Mouse (Mus musculus) lung, embryonic 16.5 days (tissue): ENCODE results near the gene Tnks1bp1. TPM values are rescaled to one million over a fixed set of nuclear protein-coding genes. Genes with fewer than 3 reads are reported as not detected.

Source experiments
- ATAC-seq: fragments of 200-750 bp; cut with Nextera tagmentation; 2 replicates; pipeline ENCODE4 v1.8.0; 2017; ENCODE audit warnings: low read depth, mild to moderate bottlenecking, moderate library complexity
- H3K27ac ChIP-seq: fragments of 300-500 bp; sonication (generic); 2 replicates; pipeline ENCODE4 v1.5.1; 2014; ENCODE audit warnings: mild to moderate bottlenecking, control low read depth, low read length
- H3K27me3 ChIP-seq: fragments of 300-500 bp; sonication (generic); 2 replicates; pipeline ENCODE4 v1.6.1; 2014; ENCODE audit warnings: low read depth, low read length, mixed read lengths; ENCODE audit not compliant: control insufficient read depth, insufficient read depth
- H3K36me3 ChIP-seq: fragments of 300-500 bp; sonication (generic); 2 replicates; pipeline ENCODE4 v1.6.1; 2014; ENCODE audit warnings: low read length; ENCODE audit not compliant: control insufficient read depth, insufficient read depth
- H3K4me1 ChIP-seq: fragments of 300-500 bp; sonication (generic); replicated peaks from 2 replicates; pipeline ENCODE4 v1.6.1; 2014; ENCODE audit warnings: low read length, mixed read lengths; ENCODE audit not compliant: control insufficient read depth, insufficient read depth
- H3K4me2 ChIP-seq: fragments of 300-500 bp; sonication (generic); 2 replicates; pipeline ENCODE4 v1.6.1; 2014; ENCODE audit warnings: low read depth, low read length, control low read depth
- H3K4me3 ChIP-seq: fragments of 300-500 bp; sonication (generic); 2 replicates; pipeline ENCODE4 v1.5.1; 2014; ENCODE audit warnings: mild to moderate bottlenecking, low read length, control low read depth
- H3K9ac ChIP-seq: fragments of 300-500 bp; sonication (generic); 2 replicates; pipeline ENCODE4 v1.6.1; 2014; ENCODE audit warnings: low read length, control low read depth
- H3K9me3 ChIP-seq: fragments of 300-500 bp; sonication (generic); 2 replicates; pipeline ENCODE4 v1.6.1; 2016; ENCODE audit warnings: low read length; ENCODE audit not compliant: control insufficient read depth
- WGBS: fragments of 180-500 bp; shearing (Covaris S2); extraction: QIAGEN DNeasy Blood & Tissue Kit; methylation state at CpG from one replicate; pipeline ENCODE4 v1.1.7; 2014; 5-methylcytosine and 5-hydroxymethylcytosine counted together
- polyA plus RNA-seq: library from polyadenylated mRNA; unstranded; fragments of >200 nt; fragmentation: Nextera tagmentation; extraction: Ambion mirVana; gene quantifications from 2 replicates; pipeline ENCODE4 v1.2.1, GENCODE M21; 2015

Gene Tnks1bp1
- polyA plus RNA-seq, 1 experiment from 2014 or later: 65.8 TPM

DNA sequence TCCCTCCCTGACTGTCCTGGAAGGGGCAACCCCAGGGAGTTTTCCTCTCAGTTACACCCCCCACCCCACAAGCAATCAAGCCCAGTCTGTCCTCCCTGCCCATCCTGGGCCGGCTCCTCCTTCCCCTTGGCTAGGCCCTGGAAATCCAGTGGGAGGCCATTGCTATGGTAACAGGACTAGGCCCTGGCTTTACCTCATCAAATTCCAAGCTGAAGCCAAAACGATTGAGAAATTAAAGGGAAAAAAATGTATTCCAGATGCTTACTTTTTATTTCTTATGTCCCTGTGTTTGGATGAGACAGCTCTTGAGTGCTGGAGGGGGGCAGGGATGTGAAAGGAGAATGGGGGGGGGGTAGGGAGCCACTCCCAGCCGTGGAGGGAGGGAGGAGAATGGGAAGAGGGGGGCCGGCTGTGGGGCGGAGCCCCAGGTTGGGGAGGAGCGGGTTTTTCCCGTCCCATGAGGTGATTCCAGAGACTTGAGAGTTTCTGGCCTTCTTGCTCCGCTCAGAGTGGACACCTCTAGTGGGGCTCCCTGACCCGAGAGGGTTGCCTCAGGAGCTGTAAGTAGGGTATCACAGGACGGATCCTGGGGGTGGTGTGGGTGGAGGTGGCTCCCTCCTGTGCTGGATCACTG is 2.3 kb downstream of the Tnks1bp1 start:
- Histone ChIP-seq H3K9me3 (no peaks in the 10 kb centered on the region), H3K9ac (peak overlapping the region; percentile 64), H3K4me1 (peaks cover 46% of the 10 kb centered on the region), H3K4me2 (peak overlapping the region; percentile 78), H3K27me3 (no peaks in the 10 kb centered on the region), H3K4me3 (peak overlapping the region; percentile 53), H3K36me3 (peaks cover 32% of the 10 kb centered on the region), H3K27ac (peak overlapping the region; percentile 97)
- peak; percentile 72 for ATAC-seq
- WGBS: 2% methylated on average over 8 of the region's 10 CpGs

DNA sequence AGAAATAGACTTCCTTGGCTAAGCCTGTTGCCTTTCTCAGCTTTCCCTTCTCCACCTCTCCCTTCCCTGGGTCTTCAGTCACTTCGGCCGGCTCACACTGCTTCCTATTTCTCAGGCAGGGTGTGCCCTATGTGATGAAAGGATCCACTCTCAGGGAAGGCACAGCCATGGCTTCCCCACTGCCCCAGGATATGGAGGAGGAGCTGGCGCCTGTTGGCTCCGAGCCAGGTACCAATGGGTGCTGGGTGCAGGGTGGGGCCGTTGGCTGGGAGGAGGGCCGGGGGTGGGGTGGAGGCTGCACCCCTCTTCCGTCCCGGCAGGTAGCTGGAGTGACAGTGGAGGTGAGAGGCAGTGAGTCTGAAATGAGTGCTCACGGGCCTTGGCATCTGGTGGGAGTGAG is 2.9 kb downstream of the Tnks1bp1 start:
- peaks cover 31% of the 10 kb centered on the region for H3K36me3 ChIP-seq
- peak overlapping the region; percentile 78 for H3K4me2 ChIP-seq
- H3K9ac ChIP-seq: peak overlapping the region; percentile 64
- H3K9me3 ChIP-seq: no peaks in the 10 kb centered on the region
- WGBS: 13% methylated on average over 9 of the region's 9 CpGs
- H3K4me1 ChIP-seq: peaks cover 46% of the 10 kb centered on the region
- ATAC-seq: peak; percentile 4
- H3K27me3 ChIP-seq: no peaks in the 10 kb centered on the region
- H3K27ac ChIP-seq: peak overlapping the region; percentile 97
- H3K4me3 ChIP-seq: peak overlapping the region; percentile 53

- H3K27ac ChIP-seq: no peak overlapping the region
- no peak for ATAC-seq
- H3K9ac ChIP-seq: peak overlapping the region; percentile 8; the same call in 1 of the 2 replicates
- H3K9me3 ChIP-seq: no peaks in the 10 kb centered on the region
- H3K4me1 ChIP-seq: peaks cover 37% of the 10 kb centered on the region
- no peak overlapping the region for H3K4me3 ChIP-seq
- WGBS: 80% methylated on average over 5 of the region's 5 CpGs
- H3K27me3 ChIP-seq: no peaks in the 10 kb centered on the region
- H3K36me3 ChIP-seq: peaks cover 35% of the 10 kb centered on the region
- H3K4me2 ChIP-seq: no peak overlapping the region
Measured at GRCm38 (mm10) chr2:85053192-85053816, 5.5 kb downstream of the Tnks1bp1 start.

DNA sequence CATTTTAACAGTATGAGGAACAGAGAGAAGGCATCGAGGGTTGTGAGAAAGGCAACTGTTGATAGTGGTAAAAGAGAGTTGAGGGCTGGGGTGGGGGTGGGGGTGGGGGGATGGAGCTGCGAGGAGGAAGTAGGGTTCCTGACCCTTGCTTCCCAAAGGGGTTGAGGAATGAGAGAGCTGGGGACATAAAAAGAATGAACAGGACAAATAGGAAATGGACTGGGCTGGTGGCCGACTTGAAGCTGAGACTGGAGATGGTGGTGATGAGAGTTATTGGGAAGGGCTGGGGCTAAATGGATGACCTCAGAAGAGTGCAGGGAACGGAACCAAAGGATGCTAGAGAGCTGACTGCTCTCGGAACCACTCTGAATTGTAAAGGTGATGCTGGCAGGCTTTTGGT is 8.9 kb downstream of the Tnks1bp1 start:
- peaks cover 51% of the 10 kb centered on the region for H3K36me3 ChIP-seq

DNA sequence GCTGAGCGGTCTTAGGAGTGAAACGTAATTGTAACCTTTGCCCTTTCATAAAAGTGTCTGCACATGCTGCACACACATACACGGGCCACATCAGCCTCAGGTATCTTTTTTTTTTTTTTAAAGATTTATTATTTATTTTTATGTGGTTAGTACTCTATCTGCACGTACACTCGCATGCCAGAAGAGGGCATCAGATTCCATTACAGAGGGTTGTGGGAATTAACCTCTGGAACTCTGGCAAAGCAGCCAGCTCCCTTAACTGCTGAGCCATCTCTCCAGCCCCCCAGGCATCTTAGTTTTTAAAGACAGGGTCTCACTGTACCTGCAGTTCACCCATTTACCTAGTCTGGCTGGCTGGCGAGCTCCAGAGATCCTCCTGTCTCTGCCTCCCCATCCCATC is 11.9 kb downstream of the Tnks1bp1 start:
- H3K27ac ChIP-seq: peak overlapping the region; percentile 65

More for the DNA sequence above, 8.9 kb downstream of the Tnks1bp1 start:
- no peak overlapping the region for H3K4me2 ChIP-seq
- H3K9me3 ChIP-seq: no peaks in the 10 kb centered on the region
- H3K9ac ChIP-seq: no peak overlapping the region
- no peaks in the 10 kb centered on the region for H3K27me3 ChIP-seq
- H3K27ac ChIP-seq: no peak overlapping the region
- WGBS: 42% methylated on average over 5 of the region's 5 CpGs
- peaks cover 22% of the 10 kb centered on the region for H3K4me1 ChIP-seq
- ATAC-seq: no peak
- no peak overlapping the region for H3K4me3 ChIP-seq

GRCm38 (mm10) chr2:85060591-85061060 is 12.8 kb downstream of the Tnks1bp1 start:
- Histone ChIP-seq H3K36me3 (peaks cover 40% of the 10 kb centered on the region), H3K4me1 (peaks cover 13% of the 10 kb centered on the region; the same call in 1 of the 2 replicates), H3K4me2 (peak overlapping the region; percentile 61), H3K27me3 (no peaks in the 10 kb centered on the region), H3K27ac (peak overlapping the region; percentile 72), H3K4me3 (peak overlapping the region; percentile 47), H3K9ac (peak overlapping the region; percentile 69), H3K9me3 (no peaks in the 10 kb centered on the region)
- WGBS: 6% methylated on average over 11 of the region's 11 CpGs
- peak; percentile 94 for ATAC-seq

More for the DNA sequence above, 11.9 kb downstream of the Tnks1bp1 start:
- WGBS: 83% methylated on average over 6 of the region's 6 CpGs
- no peak overlapping the region for H3K4me2 ChIP-seq
- H3K36me3 ChIP-seq: peaks cover 46% of the 10 kb centered on the region
- H3K9me3 ChIP-seq: no peaks in the 10 kb centered on the region
- ATAC-seq: no peak
- no peak overlapping the region; the same call in 1 of the 2 replicates for H3K9ac ChIP-seq
- H3K4me3 ChIP-seq: no peak overlapping the region
- H3K4me1 ChIP-seq: peaks cover 13% of the 10 kb centered on the region; the same call in 1 of the 2 replicates
- H3K27me3 ChIP-seq: no peaks in the 10 kb centered on the region

DNA sequence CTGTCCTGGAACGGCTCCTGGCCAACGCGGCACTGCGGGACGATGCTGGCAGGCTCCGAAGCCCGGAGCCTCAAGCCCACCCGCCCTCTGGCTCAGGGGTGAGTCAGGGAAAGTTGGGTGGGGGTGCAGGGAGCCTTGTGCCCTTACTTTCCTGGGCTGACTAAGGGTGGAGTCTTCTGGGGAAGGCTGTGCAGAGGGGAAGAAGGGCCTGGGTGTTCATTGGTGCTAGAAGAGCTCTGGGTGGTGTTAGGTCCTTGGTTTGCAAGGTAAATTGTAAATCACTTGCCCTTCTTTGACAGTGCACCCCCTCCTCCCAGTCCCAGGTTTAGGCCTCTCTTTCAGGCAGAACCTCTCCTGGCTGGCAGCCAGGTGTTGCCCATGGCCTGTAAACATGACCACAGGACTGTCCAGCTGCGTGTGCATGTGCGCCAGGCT is 13.3 kb downstream of the Tnks1bp1 start:
- peaks cover 40% of the 10 kb centered on the region for H3K36me3 ChIP-seq
- H3K9ac ChIP-seq: peak overlapping the region; percentile 69
- peaks cover 13% of the 10 kb centered on the region; the same call in 1 of the 2 replicates for H3K4me1 ChIP-seq
- no peaks in the 10 kb centered on the region for H3K9me3 ChIP-seq
- ATAC-seq: peak; percentile 34
- peak overlapping the region; percentile 47 for H3K4me3 ChIP-seq
- peak overlapping the region; percentile 61 for H3K4me2 ChIP-seq
- peak overlapping the region; percentile 72 for H3K27ac ChIP-seq
- H3K27me3 ChIP-seq: no peaks in the 10 kb centered on the region
- 26% methylated on average over 10 of the region's 10 CpGs for WGBS

DNA sequence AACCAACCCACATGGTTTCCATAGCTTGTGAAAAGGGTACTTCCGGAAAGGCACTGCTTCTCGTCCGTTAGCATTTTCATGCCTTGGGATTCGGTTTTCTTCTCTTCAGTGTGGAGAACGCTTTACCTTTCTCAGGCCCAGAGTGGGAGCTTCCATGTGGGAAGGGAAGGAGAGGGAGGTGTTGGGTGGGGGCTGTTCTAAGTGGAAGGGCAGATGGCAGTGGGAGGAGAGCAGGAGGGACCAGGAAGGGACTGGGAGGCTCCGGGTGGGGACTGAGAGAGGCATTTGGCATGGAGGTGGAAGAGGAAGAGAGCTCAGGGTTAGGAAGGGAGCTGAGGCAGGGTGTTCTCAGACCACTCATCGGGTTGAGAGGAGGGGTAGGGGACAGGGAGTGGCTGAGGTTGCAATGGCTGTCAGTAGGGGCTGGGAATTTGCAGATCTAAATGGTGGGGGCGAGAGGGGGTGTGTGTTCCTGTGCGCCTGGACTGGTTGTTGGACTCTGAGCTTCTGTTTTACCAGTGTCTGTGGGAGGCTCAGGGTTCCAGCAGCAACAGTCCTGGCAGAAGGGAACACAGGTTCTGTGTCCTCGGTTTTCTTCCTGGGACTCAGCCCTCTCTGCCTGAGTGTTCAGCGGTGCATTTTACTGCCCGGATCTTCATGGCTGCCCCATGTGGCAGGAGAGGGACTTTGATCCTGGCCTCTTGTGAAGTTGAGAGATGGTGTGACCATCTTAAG is 17.5 kb downstream of the Tnks1bp1 start:
- peaks cover 12% of the 10 kb centered on the region; the same call in 1 of the 2 replicates for H3K4me1 ChIP-seq
- H3K4me3 ChIP-seq: no peak overlapping the region
- ATAC-seq: no peak
- peaks cover 16% of the 10 kb centered on the region for H3K36me3 ChIP-seq
- H3K27ac ChIP-seq: no peak overlapping the region
- 79% methylated on average over 12 of the region's 12 CpGs for WGBS
- no peak overlapping the region for H3K9ac ChIP-seq
- no peak overlapping the region for H3K4me2 ChIP-seq
- H3K9me3 ChIP-seq: no peaks in the 10 kb centered on the region
- no peaks in the 10 kb centered on the region for H3K27me3 ChIP-seq

GRCm38 (mm10) chr2:85066937-85067336 is 19.1 kb downstream of the Tnks1bp1 start:
- no peak overlapping the region for H3K4me2 ChIP-seq
- H3K9ac ChIP-seq: no peak overlapping the region
- no peak overlapping the region for H3K4me3 ChIP-seq
- no peak overlapping the region for H3K27ac ChIP-seq
- H3K36me3 ChIP-seq: peaks cover 30% of the 10 kb centered on the region
- H3K27me3 ChIP-seq: no peaks in the 10 kb centered on the region
- WGBS: 92% methylated on average over 5 of the region's 5 CpGs
- peaks cover 4% of the 10 kb centered on the region; the same call in 1 of the 2 replicates for H3K4me1 ChIP-seq
- ATAC-seq: no peak
- no peaks in the 10 kb centered on the region for H3K9me3 ChIP-seq
